Mouse (Mus musculus) bone marrow macrophage, adult 2 months (primary cell): ENCODE results near the gene Fcgr1.

Experiments
- CTCF ChIP-seq: IDR thresholded peaks from 2 replicates; pipeline ENCODE4 v1.5.1; 2012; ENCODE audit warnings: low read depth, mild to moderate bottlenecking, low read length, moderate library complexity
- POLR2A ChIP-seq: IDR thresholded peaks from 2 replicates; pipeline ENCODE4 v1.6.1; 2012; ENCODE audit warnings: mild to moderate bottlenecking, low read depth, low read length, borderline replicate concordance

- no peak for TF ChIP-seq POLR2A
- no peak for TF ChIP-seq CTCF
Observed at GRCm38 (mm10) chr3:96335591-96335990, 41.8 kb upstream of the Fcgr1 start.
